Mouse (Mus musculus): Measurements from ENCODE around the gene Dbn1.

The Dbn1 gene

GRCm38 (mm10) chr13:55510668-55511491, 23.0 kb upstream of the Dbn1 start:
- in situ Hi-C loops (cut with MboI, MseI): loop anchor here (5.0 kb wide), 1 partner anchor 34 kb away; no protein-coding TSS in a partner anchor

GRCm38 (mm10) chr13:55510332-55510667, 22.4 kb upstream of the Dbn1 start:
- in situ Hi-C loops (cut with MboI, MseI): loop anchor here (5.0 kb wide), 1 partner anchor 33 kb away; no protein-coding TSS in a partner anchor

DNA sequence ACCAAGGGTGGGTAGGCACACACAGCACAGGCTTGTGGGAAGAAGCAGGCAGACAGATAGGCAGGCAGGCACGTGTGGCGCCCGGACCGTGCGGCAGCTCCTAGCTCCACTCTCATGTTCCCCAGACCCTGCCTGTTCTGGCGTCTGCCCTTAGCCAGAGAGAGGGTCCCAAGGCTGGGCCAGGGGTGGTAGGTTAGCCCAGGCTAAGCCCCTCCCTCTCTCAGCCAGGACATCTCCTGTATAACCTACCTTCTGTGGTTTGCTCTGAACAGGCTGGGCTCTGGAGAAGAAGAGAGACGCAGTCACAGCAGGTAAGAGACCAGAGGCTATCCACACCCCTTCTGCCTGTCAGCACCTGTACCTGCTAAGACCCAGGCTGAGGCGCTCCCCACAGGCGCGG, 20.6 kb upstream of the Dbn1 start:
- in situ Hi-C loops (cut with MboI, MseI): no loop called here

- in situ Hi-C loops (cut with MboI, MseI): no loop called here
Observed at GRCm38 (mm10) chr13:55507877-55508276, 20.0 kb upstream of the Dbn1 start.

DNA sequence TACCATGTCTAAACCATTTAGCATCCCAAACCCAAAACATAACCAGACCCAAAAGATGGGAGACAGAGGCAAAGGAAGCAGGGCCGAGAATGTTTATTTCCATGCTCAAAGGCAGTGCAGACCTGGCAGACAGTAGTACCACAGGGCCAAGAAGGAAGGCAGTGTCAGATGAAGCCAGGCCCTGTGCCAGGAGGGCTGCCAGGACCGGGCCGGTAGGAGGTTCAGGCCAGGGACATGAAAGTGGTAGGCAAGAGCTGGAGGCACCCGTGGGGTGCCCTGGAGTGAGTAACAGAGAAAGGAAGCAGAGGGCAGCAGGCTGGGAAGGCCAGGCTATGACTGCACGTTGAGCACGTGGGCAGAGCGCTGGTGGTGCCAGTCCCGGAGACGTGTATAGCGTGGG, 18.8 kb upstream of the Dbn1 start:
- in situ Hi-C loops (cut with MboI, MseI): no loop called here

GRCm38 (mm10) chr13:55505810-55506209, 17.9 kb upstream of the Dbn1 start:
- in situ Hi-C loops (cut with MboI, MseI): no loop called here

- in situ Hi-C loops (cut with MboI, MseI): no loop called here
Observed at GRCm38 (mm10) chr13:55504390-55504789, 16.5 kb upstream of the Dbn1 start.

- in situ Hi-C loops (cut with MboI, MseI): no loop called here
Observed at GRCm38 (mm10) chr13:55502405-55502804, 14.5 kb upstream of the Dbn1 start.

DNA sequence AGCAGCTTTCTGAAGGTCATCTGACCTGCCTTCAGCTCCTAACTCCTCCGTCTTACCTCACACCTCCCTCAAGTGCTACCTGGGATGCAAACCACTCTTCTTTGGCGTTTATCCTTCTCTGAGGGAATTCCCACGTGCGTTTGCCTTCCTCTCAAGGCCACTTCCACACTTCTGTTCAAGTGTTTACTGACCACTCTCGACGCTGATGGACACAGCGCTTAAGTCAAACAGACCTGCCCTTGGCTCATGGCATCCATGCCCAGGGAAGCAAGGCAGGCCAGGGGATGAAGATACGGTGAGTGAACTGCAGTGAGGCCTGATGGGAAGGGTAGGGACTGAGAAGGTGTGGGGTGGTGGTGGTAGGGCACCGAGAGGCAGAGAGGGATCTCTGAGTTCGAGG, 12.7 kb upstream of the Dbn1 start:
- in situ Hi-C loops (cut with MboI, MseI): no loop called here

DNA sequence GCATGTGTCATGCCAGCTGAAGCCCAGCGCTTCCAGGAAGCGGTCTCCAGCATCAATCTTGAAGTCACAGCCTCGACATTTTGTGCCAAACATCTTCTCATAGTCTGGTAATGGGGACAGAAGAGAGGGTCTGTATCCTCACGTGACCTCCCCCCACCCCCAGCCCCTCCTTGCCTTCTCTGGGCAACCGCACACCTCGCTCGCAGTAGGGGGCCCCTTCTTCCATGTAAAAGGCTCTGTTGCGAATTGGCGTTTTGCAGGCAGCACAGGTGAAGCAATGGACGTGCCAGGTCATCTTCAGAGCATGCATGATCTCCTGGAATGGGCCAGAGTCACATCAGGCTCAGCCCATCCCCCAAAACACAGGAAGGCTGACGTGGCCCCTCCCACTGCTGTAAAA, 11.0 kb upstream of the Dbn1 start:
- in situ Hi-C loops (cut with MboI, MseI): no loop called here

DNA sequence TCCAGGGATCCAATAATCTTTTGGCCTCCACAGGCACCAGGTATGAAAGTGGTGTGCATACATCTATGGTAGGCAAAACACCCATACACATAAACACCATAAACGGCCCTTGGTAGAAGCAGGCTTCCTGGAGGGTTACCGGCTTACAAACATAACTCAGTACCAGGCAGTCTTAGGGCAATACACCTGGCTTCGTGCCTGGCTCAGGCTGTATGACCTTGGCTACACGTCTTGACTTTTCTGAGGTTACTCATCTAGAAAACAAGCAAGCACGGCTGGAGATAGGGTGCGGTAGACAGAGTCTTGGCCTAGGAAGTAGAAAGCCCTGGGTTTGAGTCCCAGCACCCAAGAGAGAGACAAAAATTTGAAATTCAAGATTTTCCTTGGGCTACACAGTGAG, 8.8 kb upstream of the Dbn1 start:
- in situ Hi-C loops (cut with MboI, MseI): no loop called here

- in situ Hi-C loops (cut with MboI, MseI): no loop called here
Observed at GRCm38 (mm10) chr13:55495702-55496101, 7.8 kb upstream of the Dbn1 start.

GRCm38 (mm10) chr13:55494883-55495621, 7.1 kb upstream of the Dbn1 start:
- in situ Hi-C loops (cut with MboI, MseI): no loop called here

DNA sequence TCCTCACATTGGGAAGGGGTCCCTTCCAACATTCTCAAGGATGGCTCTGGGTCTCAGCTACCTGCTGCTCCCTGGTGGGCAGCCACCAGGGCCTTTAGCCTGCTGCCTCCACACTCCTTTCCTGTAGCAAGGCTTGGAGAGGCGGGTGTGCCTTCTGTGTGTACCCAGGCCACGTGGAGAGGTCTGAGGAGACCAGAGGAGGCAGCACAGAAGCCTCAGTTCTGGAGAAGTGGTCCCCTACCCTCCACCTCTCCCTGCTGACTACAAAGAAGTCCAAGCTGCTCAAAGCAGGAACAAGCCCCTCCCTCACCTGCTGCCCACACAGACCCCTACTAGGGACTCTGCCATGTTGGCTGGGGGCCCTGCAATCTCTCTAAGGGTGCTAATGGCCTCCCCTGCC, 6.3 kb upstream of the Dbn1 start:
- in situ Hi-C loops (cut with MboI, MseI): no loop called here

DNA sequence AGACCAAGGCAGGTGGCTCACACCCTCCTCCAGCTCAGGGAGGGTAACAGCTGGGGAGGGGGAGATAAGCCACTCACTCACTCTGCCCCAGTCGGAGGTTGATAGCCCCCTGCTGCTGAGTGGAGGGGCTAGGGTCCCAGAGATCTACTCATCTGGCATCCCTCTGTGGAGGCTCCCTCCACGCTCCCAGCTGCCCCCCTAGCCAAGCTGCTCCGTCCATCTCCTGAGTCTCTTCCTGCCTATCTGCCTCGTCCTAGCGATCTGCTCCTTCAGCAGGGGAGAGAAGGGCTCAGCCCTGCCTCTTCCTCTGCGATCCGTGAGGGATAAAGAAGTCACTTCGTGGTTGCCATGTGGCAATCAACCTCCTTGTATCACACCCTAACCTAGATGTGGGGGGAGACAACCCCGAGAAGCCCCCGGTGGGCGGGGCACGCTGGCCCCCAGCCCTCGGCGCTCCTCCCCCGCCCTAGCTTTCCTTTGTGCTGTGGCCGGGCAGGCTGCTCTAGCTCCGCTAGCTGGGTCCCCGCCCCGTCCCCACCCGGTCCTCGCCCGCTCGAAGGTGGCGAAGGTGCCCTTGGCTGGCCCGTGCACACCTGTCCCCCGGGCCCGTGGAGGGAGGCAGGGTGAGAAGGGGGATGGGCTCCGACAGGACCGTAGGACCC, 864 bp downstream of the Dbn1 start:
- in situ Hi-C loops (cut with MboI, MseI): no loop called here

- in situ Hi-C loops (cut with MboI, MseI): no loop called here
Observed at GRCm38 (mm10) chr13:55486029-55486794, 1.7 kb downstream of the Dbn1 start.

DNA sequence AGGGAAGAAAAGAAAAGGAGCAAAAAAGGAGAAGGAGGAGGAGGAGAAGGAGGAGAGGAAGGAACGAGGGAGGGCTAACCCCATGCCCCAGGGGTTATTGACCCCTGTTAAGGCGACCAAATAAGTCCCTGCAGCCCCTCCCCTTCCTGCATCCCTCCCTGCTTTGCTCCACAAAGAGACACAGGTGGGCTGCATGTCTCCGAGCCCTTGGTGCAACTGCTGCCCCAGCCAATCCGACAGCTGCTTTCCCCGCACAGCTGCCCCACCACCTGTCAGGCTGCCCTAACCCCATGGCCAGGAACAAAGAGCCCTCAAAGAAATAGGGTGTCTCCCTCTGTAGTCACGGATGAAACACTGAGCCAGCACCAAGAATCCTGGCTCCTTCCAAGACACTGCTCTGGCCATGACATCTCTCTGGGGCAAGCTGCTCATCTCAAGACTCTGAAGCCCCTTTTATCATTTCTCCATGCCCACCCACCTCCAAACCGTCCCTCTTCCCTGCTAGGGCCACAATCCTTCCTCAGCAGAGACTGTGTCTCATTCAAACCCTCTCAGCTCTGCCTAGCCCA, 3.3 kb downstream of the Dbn1 start:
- in situ Hi-C loops (cut with MboI, MseI): no loop called here

DNA sequence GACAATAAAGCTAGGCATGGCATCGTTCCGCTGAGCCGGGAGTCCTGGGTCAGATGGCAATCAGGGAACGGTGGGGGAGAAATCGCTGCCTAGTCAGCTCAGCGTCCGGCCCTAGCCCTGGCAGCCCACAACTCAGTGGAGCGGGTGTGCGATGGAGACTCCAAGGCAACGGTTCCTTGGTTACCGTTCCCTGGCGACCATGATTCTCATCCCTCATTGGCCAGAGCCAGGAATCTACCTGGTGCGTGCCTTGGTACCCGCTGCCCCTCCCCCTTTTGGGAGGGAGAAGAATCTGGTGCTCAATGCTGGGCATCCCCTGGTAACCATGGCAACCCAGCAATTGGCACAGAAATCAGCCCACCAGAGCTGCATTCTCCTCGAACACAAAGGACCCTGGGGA, 4.3 kb downstream of the Dbn1 start:
- in situ Hi-C loops (cut with MboI, MseI): no loop called here

DNA sequence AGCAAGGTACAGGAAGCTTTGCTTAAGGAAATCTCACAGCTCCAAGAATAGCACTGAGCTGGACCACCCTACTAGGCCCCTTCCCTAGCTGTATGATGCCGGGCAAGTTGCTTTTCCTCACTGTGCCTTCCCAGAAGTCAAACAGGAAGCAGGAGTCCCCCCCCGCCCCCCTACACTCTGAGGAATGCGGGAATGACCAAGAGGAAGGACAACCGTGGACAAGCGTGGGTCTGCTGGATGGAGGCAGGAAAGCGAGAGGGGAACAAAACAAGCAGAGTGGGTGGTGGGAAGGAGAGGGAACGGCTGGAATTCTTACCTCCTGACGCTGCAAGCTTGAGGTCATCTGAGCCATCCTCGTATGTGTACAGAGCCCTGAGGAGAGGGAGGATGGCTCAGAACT, 4.8 kb downstream of the Dbn1 start:
- in situ Hi-C loops (cut with MboI, MseI): no loop called here

DNA sequence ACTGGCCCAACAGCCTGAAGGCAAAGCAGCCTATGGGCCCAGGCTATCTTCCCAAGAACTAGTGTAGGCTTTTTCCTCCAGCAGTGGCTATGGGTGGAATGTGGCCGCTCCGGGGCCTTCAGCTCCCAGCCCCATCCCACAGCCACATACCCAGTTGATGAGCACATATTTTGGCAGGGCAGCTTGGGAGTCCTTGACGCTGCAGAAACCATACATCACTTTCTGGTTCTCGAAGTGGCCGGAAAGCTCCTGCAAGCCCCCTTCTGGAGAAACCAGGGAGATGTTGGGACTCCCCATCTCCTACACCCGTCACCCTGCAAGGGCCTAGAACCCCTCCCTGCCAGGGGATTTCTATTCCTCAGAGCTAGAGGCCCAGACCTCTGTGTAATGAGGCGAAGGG, 5.4 kb downstream of the Dbn1 start:
- in situ Hi-C loops (cut with MboI, MseI): no loop called here

DNA sequence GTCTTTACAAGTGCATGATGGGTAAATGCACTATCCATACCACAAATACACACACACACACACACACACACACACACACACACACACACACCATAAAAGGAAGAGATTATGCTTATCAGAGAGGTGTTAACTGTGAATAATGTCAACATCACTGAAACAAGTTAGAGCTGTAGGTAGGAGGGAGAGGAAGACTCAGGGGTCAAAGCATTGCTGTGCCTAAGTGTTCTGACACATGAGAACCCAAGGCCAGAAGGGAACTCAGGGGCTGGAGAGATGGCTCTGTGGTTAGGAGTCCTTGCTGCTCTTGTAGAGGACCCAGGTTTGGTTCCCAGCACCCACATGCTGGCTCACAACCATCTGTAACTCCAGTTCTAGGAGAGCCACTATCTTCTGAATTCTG, 8.0 kb downstream of the Dbn1 start:
- in situ Hi-C loops (cut with MboI, MseI): loop anchor here (5.0 kb wide), 2 partner anchors 32 to 68 kb away; partner anchors contain the start of gene Pdlim7

Measured in regulatory T cell (primary cell).